Mouse (Mus musculus) heart, embryonic 11.5 days (tissue): Measurements from ENCODE around the gene Cadm2. TPM values are rescaled to one million over a fixed set of nuclear protein-coding genes. Genes with fewer than 3 reads are reported as not detected.

Experiments used
- ATAC-seq: fragments of 200-750 bp; cut with Nextera tagmentation; replicated peaks from 2 replicates; pipeline ENCODE4 v1.8.0; 2017; ENCODE audit warnings: moderate library complexity; ENCODE audit not compliant: insufficient number of reproducible peaks, low FRiP score, low TSS enrichment
- H3K27ac ChIP-seq: fragments of 300-500 bp; sonication (generic); 2 replicates; pipeline ENCODE4 v1.5.1; 2014; ENCODE audit warnings: mild to moderate bottlenecking, low read depth, low read length
- H3K27me3 ChIP-seq: fragments of 300-500 bp; sonication (generic); 2 replicates; pipeline ENCODE4 v1.6.1; 2014; ENCODE audit warnings: mild to moderate bottlenecking, low read length, mixed read lengths; ENCODE audit not compliant: control insufficient read depth, insufficient read depth
- H3K36me3 ChIP-seq: fragments of 300-500 bp; sonication (generic); 2 replicates; pipeline ENCODE4 v1.6.1; 2014; ENCODE audit warnings: mild to moderate bottlenecking, low read length, moderate library complexity, mixed read lengths; ENCODE audit not compliant: control insufficient read depth, insufficient read depth
- H3K4me1 ChIP-seq: fragments of 300-500 bp; sonication (generic); 2 replicates; pipeline ENCODE4 v1.6.1; 2014; ENCODE audit warnings: low read length; ENCODE audit not compliant: control insufficient read depth, insufficient read depth
- H3K4me2 ChIP-seq: fragments of 300-500 bp; sonication (generic); 2 replicates; pipeline ENCODE4 v1.6.1; 2014; ENCODE audit warnings: mild to moderate bottlenecking, moderate library complexity
- H3K4me3 ChIP-seq: fragments of 300-500 bp; sonication (generic); 2 replicates; pipeline ENCODE4 v1.5.1; 2014; ENCODE audit warnings: low read depth, low read length
- H3K9ac ChIP-seq: fragments of 300-500 bp; sonication (generic); 2 replicates; pipeline ENCODE4 v1.6.1; 2014; ENCODE audit warnings: mild to moderate bottlenecking, low read depth, low read length, moderate library complexity
- H3K9me3 ChIP-seq: fragments of 300-500 bp; sonication (generic); replicated peaks from 2 replicates; pipeline ENCODE4 v1.6.1; 2016; ENCODE audit warnings: low read length; ENCODE audit not compliant: control insufficient read depth
- WGBS: fragments of 180-500 bp; shearing (Covaris S2); extraction: QIAGEN DNeasy Blood & Tissue Kit; methylation state at CpG from one replicate; pipeline ENCODE4 v1.1.7; 2014; ENCODE audit not compliant: insufficient replicate concordance; 5-methylcytosine and 5-hydroxymethylcytosine counted together
- polyA plus RNA-seq: library from polyadenylated mRNA; unstranded; fragments of >200 nt; fragmentation: Nextera tagmentation; extraction: Ambion mirVana; gene quantifications from 2 replicates; pipeline ENCODE4 v1.2.1, GENCODE M21; 2014

The Cadm2 gene
- polyA plus RNA-seq, 1 experiment from 2014 or later: 0.52 TPM

GRCm38 (mm10) chr16:66882597-66882996 lies 738.1 kb downstream of the Cadm2 start:
- no peak for ATAC-seq
- 57% methylated on average over 3 of the region's 3 CpGs for WGBS

GRCm38 (mm10) chr16:66871201-66871600 lies 749.5 kb downstream of the Cadm2 start:
- Histone ChIP-seq H3K4me3 (no peak overlapping the region), H3K27ac (no peak overlapping the region), H3K9me3 (no peaks in the 10 kb centered on the region), H3K36me3 (no peaks in the 10 kb centered on the region), H3K4me2 (no peak overlapping the region), H3K9ac (no peak overlapping the region), H3K4me1 (no peaks in the 10 kb centered on the region), H3K27me3 (no peaks in the 10 kb centered on the region)
- ATAC-seq: no peak
- WGBS: 72% methylated on average over 3 of the region's 3 CpGs

More at GRCm38 (mm10) chr16:66882597-66882996, 738.1 kb downstream of the Cadm2 start:
- Histone ChIP-seq H3K4me2 (no peak overlapping the region), H3K36me3 (no peaks in the 10 kb centered on the region), H3K27me3 (no peaks in the 10 kb centered on the region), H3K4me1 (no peaks in the 10 kb centered on the region), H3K4me3 (no peak overlapping the region), H3K9ac (no peak overlapping the region), H3K9me3 (no peaks in the 10 kb centered on the region), H3K27ac (no peak overlapping the region)

- no peak overlapping the region for H3K4me2 ChIP-seq
- no peak for ATAC-seq
- no peak overlapping the region for H3K4me3 ChIP-seq
- no peak overlapping the region for H3K27ac ChIP-seq
- H3K9me3 ChIP-seq: no peaks in the 10 kb centered on the region
- H3K36me3 ChIP-seq: no peaks in the 10 kb centered on the region
- no peak overlapping the region for H3K9ac ChIP-seq
- H3K27me3 ChIP-seq: no peaks in the 10 kb centered on the region
- WGBS: 76% methylated on average over 3 of the region's 3 CpGs
- no peaks in the 10 kb centered on the region for H3K4me1 ChIP-seq
Observed at GRCm38 (mm10) chr16:66851047-66851446, 769.7 kb downstream of the Cadm2 start.

- H3K9ac ChIP-seq: no peak overlapping the region
- H3K9me3 ChIP-seq: no peaks in the 10 kb centered on the region
- ATAC-seq: no peak
- H3K4me3 ChIP-seq: no peak overlapping the region
- H3K36me3 ChIP-seq: no peaks in the 10 kb centered on the region
- no peak overlapping the region for H3K4me2 ChIP-seq
- 64% methylated on average over 3 of the region's 3 CpGs for WGBS
- H3K4me1 ChIP-seq: no peaks in the 10 kb centered on the region
- no peaks in the 10 kb centered on the region for H3K27me3 ChIP-seq
- no peak overlapping the region for H3K27ac ChIP-seq
Observed at GRCm38 (mm10) chr16:66824866-66825265, 795.8 kb downstream of the Cadm2 start.

GRCm38 (mm10) chr16:66811495-66811894 lies 809.2 kb downstream of the Cadm2 start:
- ATAC-seq: no peak
- H3K4me1 ChIP-seq: no peaks in the 10 kb centered on the region
- no peak overlapping the region for H3K27ac ChIP-seq
- no peak overlapping the region for H3K9ac ChIP-seq
- H3K27me3 ChIP-seq: no peaks in the 10 kb centered on the region
- H3K36me3 ChIP-seq: no peaks in the 10 kb centered on the region
- H3K9me3 ChIP-seq: no peaks in the 10 kb centered on the region
- no peak overlapping the region for H3K4me2 ChIP-seq
- H3K4me3 ChIP-seq: no peak overlapping the region

- Histone ChIP-seq H3K36me3 (no peaks in the 10 kb centered on the region), H3K4me2 (no peak overlapping the region), H3K27ac (no peak overlapping the region), H3K9me3 (no peaks in the 10 kb centered on the region), H3K4me1 (no peaks in the 10 kb centered on the region), H3K4me3 (no peak overlapping the region), H3K27me3 (no peaks in the 10 kb centered on the region), H3K9ac (no peak overlapping the region)
- ATAC-seq: no peak
- 67% methylated on average over 3 of the region's 3 CpGs for WGBS
Observed at GRCm38 (mm10) chr16:66798204-66798603, 822.5 kb downstream of the Cadm2 start.

GRCm38 (mm10) chr16:66793067-66793466 lies 827.6 kb downstream of the Cadm2 start:
- WGBS: 74% methylated on average over 3 of the region's 3 CpGs

GRCm38 (mm10) chr16:66771883-66772282 lies 848.8 kb downstream of the Cadm2 start:
- no peak overlapping the region for H3K4me2 ChIP-seq
- no peak overlapping the region for H3K27ac ChIP-seq
- H3K9ac ChIP-seq: no peak overlapping the region
- ATAC-seq: no peak
- no peaks in the 10 kb centered on the region for H3K4me1 ChIP-seq
- H3K9me3 ChIP-seq: no peaks in the 10 kb centered on the region
- no peaks in the 10 kb centered on the region for H3K27me3 ChIP-seq
- no peak overlapping the region for H3K4me3 ChIP-seq
- WGBS: 72% methylated on average over 4 of the region's 4 CpGs
- H3K36me3 ChIP-seq: no peaks in the 10 kb centered on the region

More at GRCm38 (mm10) chr16:66793067-66793466, 827.6 kb downstream of the Cadm2 start:
- Histone ChIP-seq H3K4me1 (no peaks in the 10 kb centered on the region), H3K36me3 (no peaks in the 10 kb centered on the region), H3K4me3 (no peak overlapping the region), H3K27ac (no peak overlapping the region), H3K9me3 (no peaks in the 10 kb centered on the region), H3K4me2 (no peak overlapping the region), H3K9ac (no peak overlapping the region), H3K27me3 (no peaks in the 10 kb centered on the region)
- no peak for ATAC-seq

GRCm38 (mm10) chr16:66769545-66769944 lies 851.2 kb downstream of the Cadm2 start:
- no peaks in the 10 kb centered on the region for H3K27me3 ChIP-seq
- H3K36me3 ChIP-seq: no peaks in the 10 kb centered on the region
- no peaks in the 10 kb centered on the region for H3K9me3 ChIP-seq
- H3K4me2 ChIP-seq: no peak overlapping the region
- no peak overlapping the region for H3K27ac ChIP-seq
- H3K4me1 ChIP-seq: no peaks in the 10 kb centered on the region
- 87% methylated on average over 4 of the region's 4 CpGs for WGBS
- H3K9ac ChIP-seq: no peak overlapping the region
- no peak for ATAC-seq
- no peak overlapping the region for H3K4me3 ChIP-seq
